Mouse (Mus musculus): Measurements from ENCODE around the gene Lect2.

GRCm38 (mm10) chr13:56548401-56548800, at the start of gene Lect2:
- TF ChIP-seq CTCF (IDR thresholded peaks at IDR 0.05; ENCODE audit: low read depth) = no peak
- TF ChIP-seq EP300 (IDR thresholded peaks at IDR 0.05; ENCODE audit: low read depth) = no peak
